Mouse (Mus musculus) 3134 (cell line): Measurements from ENCODE around the gene Eif4ebp2.

ENCODE experiments used
- DNase-seq: peaks from one replicate; pipeline ENCODE4 v3.0.0-alpha.2; 2011; ENCODE audit warnings: low spot score; ENCODE audit not compliant: insufficient read length; ENCODE audit errors: extremely low read depth

Eif4ebp2 gene

DNA sequence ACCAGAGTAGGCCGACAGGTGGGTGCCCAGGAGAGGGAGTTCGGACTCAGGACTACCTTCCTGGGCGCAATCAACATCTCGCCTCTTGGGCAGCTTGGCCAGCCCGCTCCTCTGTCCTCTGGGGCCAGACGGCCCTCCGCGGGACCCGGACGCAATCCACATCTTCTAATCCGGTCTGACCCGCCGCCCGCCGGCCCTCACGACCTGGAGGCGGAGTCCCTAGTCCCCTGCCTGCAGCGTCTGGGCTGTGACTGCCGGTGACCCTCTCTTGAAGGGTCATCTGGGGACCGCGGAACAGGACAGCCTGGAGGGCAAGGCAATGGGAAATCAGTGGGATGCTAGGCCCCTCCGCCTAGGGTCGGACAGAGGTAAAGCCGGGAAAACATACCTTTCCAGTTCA lies 33.3 kb downstream of the Eif4ebp2 start:
- no peak for DNase-seq

DNA sequence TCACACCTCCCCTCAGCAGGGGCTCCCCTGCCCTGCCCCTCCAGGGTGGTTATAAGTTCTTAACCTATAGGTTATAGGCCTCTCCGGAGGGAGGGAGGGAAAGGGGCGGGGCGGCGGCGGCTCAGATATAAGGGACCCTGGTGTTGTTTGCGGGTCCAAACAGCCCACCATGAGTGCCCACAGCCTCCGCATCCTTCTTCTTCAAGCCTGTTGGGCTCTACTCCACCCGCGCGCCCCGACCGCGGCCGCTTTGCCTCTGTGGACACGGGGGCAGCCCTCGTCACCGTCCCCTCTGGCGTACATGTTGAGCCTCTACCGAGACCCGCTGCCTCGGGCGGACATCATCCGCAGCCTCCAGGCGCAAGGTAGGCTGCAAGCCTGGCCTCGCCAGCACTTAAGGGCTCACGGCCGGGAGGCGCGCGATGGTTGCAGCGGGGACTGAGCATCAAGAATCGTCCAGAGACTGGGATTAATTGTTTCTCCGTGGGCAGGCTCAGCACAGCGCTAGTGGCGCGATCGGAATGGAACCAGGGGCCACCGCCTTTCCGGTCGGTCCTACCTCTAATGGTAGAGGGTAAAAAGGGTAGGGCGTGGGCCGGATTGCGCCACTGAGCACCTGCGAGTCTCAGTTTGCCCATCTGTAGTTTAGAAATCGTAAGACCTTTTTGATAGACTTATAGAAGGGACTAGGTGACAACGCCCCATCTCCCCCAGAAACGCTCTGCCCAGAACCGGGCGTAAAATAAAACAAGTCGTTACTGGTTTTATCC lies 34.1 kb downstream of the Eif4ebp2 start:
- no peak for DNase-seq

GRCm38 (mm10) chr10:61417672-61418071 lies 34.8 kb downstream of the Eif4ebp2 start, which contains the start of gene Nodal:
TSS of gene Nodal (plus strand) at chr10:61417972.
- DNase-seq = no peak

DNA sequence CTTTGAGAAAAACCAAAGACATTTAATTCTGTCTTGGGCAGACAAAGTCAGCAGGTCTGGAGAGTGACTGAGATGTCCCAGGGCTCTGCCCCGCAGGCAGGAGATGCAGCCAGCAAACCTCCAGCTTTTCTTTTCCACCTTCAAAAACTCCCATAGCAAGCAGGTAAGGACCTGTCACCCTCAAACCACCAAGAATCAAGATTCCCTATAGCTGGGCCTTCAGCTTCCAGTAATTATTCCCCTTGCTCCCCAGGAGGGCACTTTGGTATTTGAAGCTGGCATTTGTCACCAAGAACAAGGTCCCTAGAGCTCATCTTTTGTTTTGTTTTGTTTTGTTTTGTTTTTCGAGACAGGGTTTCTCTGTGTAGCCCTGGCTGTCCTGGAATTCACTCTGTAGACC lies 35.4 kb downstream of the Eif4ebp2 start:
- no peak for DNase-seq

DNA sequence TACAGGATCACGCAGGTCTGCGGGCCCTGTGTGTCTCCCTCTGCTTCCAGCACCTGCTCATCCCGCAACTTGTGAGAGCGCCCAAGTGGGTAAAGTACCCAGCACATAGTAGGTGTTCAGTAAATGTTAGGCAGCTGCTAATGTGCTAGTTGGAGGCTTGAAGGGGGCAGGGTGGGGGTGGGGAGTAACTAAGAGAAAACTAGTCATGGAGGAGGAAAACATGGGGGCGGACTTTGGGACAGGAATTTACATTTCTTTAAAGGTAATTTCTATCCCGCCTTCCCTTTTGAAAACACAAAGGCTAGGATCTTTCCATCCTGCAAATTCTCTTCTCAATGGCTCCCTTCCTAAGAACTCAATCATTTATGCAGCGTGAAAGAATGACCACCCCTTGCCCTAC lies 35.9 kb downstream of the Eif4ebp2 start:
- no peak for DNase-seq

DNA sequence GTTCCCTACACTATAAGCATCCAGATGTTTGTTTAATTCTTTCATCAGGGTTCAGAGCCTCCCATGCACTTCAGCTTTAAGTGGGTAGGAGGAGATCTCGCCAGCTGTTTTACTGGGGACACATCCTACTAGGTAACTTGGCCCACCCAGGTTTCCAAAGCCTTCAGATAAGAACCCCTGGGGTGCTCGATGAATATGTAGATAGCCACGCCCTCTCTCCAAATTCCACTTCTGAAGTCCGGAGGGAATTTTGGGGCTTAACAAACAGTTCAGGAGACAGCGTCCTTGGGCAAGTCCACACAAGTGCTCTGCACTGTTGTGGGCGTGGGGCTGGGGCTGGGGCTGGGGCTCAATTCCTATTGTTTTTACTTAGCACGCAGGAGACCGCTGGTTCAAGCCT lies 36.6 kb downstream of the Eif4ebp2 start:
- no peak for DNase-seq

GRCm38 (mm10) chr10:61415240-61415639 lies 37.2 kb downstream of the Eif4ebp2 start:
- no peak for DNase-seq

GRCm38 (mm10) chr10:61412910-61413625 lies 39.4 kb downstream of the Eif4ebp2 start:
- no peak for DNase-seq

DNA sequence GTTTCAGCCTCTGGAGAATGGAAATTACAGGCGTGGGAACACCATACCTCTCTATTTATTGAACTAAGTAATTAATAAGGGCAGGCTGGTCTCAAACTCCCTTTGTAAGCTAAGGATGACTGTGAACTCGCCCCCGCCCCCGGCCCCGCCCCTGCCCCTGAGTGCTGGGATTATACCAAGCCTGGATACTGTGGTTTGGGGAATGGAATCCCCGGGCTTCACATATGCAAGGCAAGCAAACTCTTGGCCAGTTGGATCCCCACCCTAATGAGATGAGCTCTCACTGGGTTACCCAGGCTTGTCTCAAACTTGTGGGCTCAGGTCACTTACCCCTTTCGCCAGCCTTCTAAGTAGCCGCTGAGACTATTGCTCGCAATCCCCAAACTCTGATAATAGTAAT lies 42.3 kb downstream of the Eif4ebp2 start:
- DNase-seq = no peak

GRCm38 (mm10) chr10:61409776-61410175 lies 42.7 kb downstream of the Eif4ebp2 start:
- no peak for DNase-seq

GRCm38 (mm10) chr10:61405958-61406357 lies 46.5 kb downstream of the Eif4ebp2 start:
- DNase-seq = no peak

DNA sequence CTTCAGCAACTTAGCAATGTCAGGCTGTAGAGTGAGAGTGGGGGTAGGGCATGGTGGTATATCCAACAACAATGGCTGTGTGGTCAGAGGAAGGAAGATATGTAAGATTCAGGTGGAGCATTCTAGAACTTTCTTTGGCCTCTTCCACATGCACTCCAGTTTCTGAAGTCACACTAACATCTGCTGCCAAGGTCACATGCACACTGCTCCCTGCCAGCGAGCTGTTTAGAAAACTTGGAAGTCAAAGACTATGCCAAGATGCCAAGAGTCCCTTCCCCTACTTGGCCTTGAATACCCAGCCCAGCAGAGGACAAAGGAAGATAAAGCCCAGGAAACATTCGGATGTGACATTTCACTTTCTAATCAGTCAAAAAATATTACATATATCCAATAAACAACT lies 49.5 kb downstream of the Eif4ebp2 start:
- DNase-seq = no peak

DNA sequence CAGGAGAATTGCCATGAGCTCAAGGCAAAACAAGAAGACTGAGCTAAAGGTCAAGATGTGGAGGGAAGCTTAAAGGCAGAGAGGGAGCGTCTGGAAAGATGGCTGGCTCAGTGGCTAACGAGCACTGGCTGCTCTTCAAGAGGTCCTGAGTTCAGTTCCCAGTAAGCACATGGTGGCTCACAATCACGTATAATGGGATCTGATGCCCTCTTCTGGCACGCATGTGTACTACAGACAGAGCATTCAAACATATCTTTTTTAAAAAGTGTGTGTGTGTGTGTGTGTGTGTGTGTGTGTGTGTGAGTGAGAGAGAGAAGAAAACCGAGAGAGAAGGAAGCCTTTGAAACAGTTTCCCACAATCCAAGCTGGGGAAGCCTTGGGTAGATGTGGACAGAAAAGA lies 50.0 kb downstream of the Eif4ebp2 start:
- no peak for DNase-seq

DNA sequence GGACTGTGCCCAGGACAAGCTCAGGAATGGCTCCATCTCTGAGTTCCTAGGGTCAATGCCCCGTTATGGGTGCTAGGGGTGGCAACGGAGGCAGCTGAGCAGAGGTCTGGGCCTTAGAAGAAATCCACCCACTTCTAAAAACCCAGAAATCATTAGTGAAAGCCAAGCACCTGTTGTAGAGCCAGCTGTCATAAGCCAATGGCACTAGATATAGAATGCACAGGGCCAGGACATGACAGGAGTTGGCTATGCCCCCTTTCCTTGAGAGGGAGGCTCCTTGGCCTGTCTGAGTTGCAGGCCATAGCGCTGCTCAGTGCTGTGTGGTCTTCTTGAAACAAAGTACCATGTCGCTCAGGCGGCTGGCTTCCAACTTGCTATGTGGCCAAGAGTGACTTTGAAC lies 52.1 kb downstream of the Eif4ebp2 start:
- no peak for DNase-seq

GRCm38 (mm10) chr10:61399156-61399734 lies 53.2 kb downstream of the Eif4ebp2 start:
- DNase-seq = peak; percentile 43

- DNase-seq = no peak
These were observed 54.3 kb downstream of the Eif4ebp2 start for GRCm38 (mm10) chr10:61398125-61398524.

GRCm38 (mm10) chr10:61394476-61395136 lies 57.9 kb downstream of the Eif4ebp2 start:
- DNase-seq = peak; percentile 62

GRCm38 (mm10) chr10:61392584-61392983 lies 59.9 kb downstream of the Eif4ebp2 start:
- DNase-seq = no peak

DNA sequence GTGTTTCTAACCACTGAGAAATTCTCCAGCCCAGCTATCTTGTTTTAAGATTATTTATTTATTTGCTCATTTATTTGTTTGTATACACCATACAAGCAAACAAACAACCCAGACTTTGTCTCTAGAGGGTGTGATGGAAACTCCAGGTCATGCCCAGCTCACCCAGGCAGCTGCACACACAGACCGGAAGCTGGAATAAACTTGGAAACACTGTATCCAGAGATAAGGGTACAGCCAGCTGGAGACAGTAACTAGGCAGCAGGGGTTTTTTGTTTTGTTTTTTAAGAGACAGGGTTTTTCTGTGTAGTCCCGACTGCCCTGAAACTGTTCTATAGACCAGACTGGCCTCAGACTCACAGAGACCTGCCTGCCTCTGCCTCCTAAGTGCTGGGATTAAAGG lies 62.3 kb downstream of the Eif4ebp2 start:
- no peak for DNase-seq

DNA sequence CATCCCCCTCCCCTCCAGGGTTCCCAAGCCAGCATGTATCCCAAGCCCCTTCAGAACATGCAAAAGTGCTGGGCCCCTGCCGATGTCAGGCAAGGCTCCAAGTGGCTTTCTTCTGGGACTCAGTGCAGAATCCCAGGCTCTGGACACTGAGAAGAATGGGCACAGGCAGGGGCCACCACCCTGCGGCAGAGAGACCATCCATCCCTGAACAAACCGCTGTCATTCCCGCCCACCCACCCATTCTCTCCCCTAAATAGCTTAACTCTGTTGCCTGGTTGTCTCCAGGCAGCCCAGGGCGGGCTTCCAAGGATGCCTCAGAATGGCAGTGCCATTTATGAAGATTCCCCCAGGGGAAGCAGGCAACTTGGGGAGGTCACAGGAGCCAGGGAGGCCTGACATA lies 63.4 kb downstream of the Eif4ebp2 start:
- no peak for DNase-seq

GRCm38 (mm10) chr10:61386284-61386683 lies 66.2 kb downstream of the Eif4ebp2 start:
- DNase-seq = no peak
